Mouse (Mus musculus) forelimb bud, embryonic 11.5 days (tissue): Measurements from ENCODE around the gene Zdhhc7.

Experiments used
- DNase-seq: peaks from one replicate; pipeline ENCODE4 v3.0.0-alpha.2; 2012; ENCODE audit warnings: low read depth, low spot score

The Zdhhc7 gene

DNA sequence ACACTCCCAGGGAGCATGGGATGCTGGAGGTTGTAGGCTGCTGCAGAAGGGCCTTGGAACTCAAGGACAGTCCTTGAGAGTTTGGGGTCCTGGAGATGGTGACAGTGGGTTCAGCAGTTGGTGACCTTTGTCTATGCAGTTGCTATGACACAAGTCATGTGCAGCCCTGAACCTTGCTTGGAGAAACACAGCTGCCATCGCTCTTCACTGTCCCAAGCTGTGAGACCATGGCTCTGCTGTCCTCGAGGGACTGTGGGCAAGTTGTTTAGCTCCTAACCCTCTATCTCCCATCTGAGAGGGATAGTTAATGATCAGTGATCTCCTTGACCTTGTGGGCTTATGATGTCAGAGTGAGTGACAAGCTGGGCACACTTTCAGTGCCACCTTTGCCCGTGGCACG lies 64.7 kb downstream of the Zdhhc7 start:
- no peak for DNase-seq

DNA sequence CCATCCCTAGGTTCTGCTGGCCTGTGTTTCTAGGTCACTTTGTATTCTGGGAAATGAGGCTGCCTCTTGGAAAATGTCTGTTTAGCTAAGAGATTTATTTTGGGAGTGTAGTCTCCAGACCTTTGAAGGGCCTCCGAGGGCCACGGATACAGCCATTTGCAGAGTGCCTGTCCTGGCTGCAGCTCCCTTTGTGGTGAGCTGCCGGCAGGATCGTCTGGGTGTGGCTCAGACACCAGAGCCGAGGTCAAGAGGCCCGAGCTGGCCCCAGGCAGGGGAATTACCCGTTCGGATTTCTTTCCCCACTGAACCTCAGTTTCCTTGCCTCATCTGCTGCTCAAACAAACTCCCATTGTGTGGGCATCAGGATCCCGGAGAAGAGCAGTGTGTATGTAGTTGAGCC lies 65.2 kb downstream of the Zdhhc7 start:
- no peak for DNase-seq

DNA sequence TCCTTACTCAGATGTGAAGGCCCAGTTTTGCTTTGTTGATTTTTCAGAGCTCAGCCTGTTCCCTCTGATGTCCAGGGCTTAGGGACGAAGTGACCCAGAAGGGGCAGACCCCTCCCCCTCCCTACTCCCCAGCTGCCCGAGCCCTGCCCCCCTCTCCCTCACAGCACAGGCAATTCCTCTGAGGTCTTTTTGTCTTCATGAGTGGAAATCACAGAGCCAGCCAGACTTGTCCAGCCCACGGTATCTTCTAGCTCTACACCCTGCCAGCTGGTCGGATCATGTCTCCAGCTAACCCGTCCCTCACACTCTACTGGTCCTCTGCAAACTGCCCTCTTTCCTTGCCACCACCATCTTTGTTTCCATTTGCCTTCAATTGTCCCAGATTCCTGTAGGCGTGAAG lies 66.8 kb downstream of the Zdhhc7 start:
- DNase-seq = no peak

DNA sequence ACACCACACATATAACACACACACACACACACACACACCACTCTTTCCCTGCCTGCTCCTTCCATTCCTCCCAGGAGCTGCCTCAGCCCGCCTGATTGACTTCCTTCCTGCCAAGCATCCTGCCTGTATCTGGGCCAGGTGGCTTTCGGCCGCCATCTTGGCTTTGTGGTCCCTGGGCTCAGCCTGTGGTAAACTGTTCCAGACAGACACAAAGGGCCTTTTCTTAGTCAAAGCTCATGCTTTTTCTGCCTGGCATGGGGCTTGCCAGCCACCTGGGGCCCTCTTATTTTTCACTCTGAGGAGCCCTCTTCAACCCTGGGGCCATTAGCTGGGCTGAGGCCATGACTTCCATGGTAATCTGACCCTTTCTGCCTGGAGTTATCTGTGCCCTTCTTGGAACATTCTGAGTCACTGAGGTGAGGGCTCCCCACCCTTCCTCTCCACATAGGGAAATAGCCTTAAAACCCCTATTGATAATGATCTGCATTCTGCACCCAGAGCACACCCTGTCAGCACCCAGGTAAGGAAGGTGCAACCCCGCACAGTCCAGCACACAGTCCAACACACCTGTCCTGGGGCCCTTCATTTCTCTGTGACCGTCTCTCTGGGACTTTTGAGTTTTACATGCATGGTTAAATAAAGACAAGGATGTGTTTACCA lies 68.6 kb downstream of the Zdhhc7 start:
- DNase-seq = no peak
